In genomic region chr15:100108071-100108782, GRCm38 (mm10) we compare ENCODE assay signal across 13 mouse cellular contexts.
DNase-seq lines count a peak whose midpoint lies in the region; ATAC-seq lines count a peak whose summit lies in the region.
"Had no signal": no experiment of that assay in that cellular context is flagged by ENCODE, and none has a peak within 500 bp of the region (broad histone marks: within the 10 kb centered on the region; RNA-seq: fewer than 3 reads in every experiment).

No protein-coding gene starts in this region.

- H3K4me2 ChIP-seq in heart, embryonic 13.5 days, result peak overlapping the region; percentile 62
- H3K4me2 ChIP-seq in lung, embryonic 16.5 days (ENCODE audit: low read depth, low read length), result no peak overlapping the region

- 40% methylated on average over 18 of the region's 18 CpGs for WGBS in heart, embryonic 13.5 days
- WGBS in lung, embryonic 16.5 days, result 48% methylated on average over 18 of the region's 18 CpGs

- H3K9me3 ChIP-seq in heart, embryonic 13.5 days, result no peaks in the 10 kb centered on the region
- no peaks in the 10 kb centered on the region for H3K9me3 ChIP-seq in lung, embryonic 16.5 days (ENCODE audit: control insufficient read depth, low read length)

- H3K27ac ChIP-seq in heart, embryonic 13.5 days (replicated peaks), result peak overlapping the region; percentile 91
- H3K27ac ChIP-seq in lung, embryonic 16.5 days (ENCODE audit: low read length), result no peak overlapping the region

- peak overlapping the region; percentile 71 for H3K9ac ChIP-seq in heart, embryonic 13.5 days
- H3K9ac ChIP-seq in lung, embryonic 16.5 days (ENCODE audit: low read length), result no peak overlapping the region

- peak; percentile 44 for DNase-seq in cerebellum, adult 9-11 months
- DNase-seq in cerebellum, adult 11 months, result no peak
- no peak for DNase-seq in heart, postnatal 4 days
- DNase-seq in lung, postnatal 14 days, result no peak
- DNase-seq in skeletal muscle tissue, adult 2 months (ENCODE audit: low read depth, low spot score), result peak; percentile 40
- DNase-seq in thymus, postnatal 36 days, result no peak
- DNase-seq: adrenal gland, postnatal 10 days; kidney, postnatal 14 days; spleen, adult 18-20 months had no signal

- peaks cover 69% of the 10 kb centered on the region for H3K4me1 ChIP-seq in heart, embryonic 13.5 days
- H3K4me1 ChIP-seq in lung, embryonic 16.5 days (replicated peaks; ENCODE audit: control insufficient read depth, insufficient read depth, low read length), result peaks cover 20% of the 10 kb centered on the region

- H3K36me3 ChIP-seq in heart, embryonic 13.5 days, result no peaks in the 10 kb centered on the region
- H3K36me3 ChIP-seq in lung, embryonic 16.5 days (ENCODE audit: control insufficient read depth, insufficient read depth, low read length), result no peaks in the 10 kb centered on the region

- H3K4me3 ChIP-seq in heart, embryonic 13.5 days, result peak overlapping the region; percentile 30
- H3K4me3 ChIP-seq in lung, embryonic 16.5 days (ENCODE audit: low read length), result no peak overlapping the region

- ATAC-seq in heart, embryonic 13.5 days (ENCODE audit: extremely low read depth, insufficient number of reproducible peaks, low FRiP score, low TSS enrichment), result no peak
- ATAC-seq in lung, embryonic 16.5 days (ENCODE audit: low read depth), result peak; percentile 68; the same call in 1 of the 2 replicates
- ATAC-seq: inflammation-experienced regulatory T-cells, adult 6 months; midbrain, embryonic 16.5 days had no signal

- no peaks in the 10 kb centered on the region for H3K27me3 ChIP-seq in heart, embryonic 13.5 days (replicated peaks)
- H3K27me3 ChIP-seq in lung, embryonic 16.5 days (ENCODE audit: control insufficient read depth, insufficient read depth, low read depth, low read length), result no peaks in the 10 kb centered on the region

Comparison
In these comparisons a context has a peak if more than half of its experiments do, and no peak if none do; other contexts are left out.
1. DNase-seq: peak in cerebellum, adult 9-11 months (single experiment) and skeletal muscle tissue, adult 2 months (single experiment); none in cerebellum, adult 11 months (single experiment), heart, postnatal 4 days (single experiment), lung, postnatal 14 days (single experiment) and thymus, postnatal 36 days (0 of 2).